Mouse (Mus musculus) erythroid progenitor cell, adult 5-6 weeks (primary cell): ENCODE data around the gene 4930562C15Rik. TPM values are rescaled to one million over a fixed set of nuclear protein-coding genes. Genes with fewer than 3 reads are reported as not detected.

Experiments used
- ATAC-seq: replicated peaks from 2 replicates; pipeline ENCODE4 v1.8.0; 2016; ENCODE audit warnings: moderate number of reproducible peaks, mild to moderate bottlenecking, moderate TSS enrichment, inconsistent platforms; ENCODE audit not compliant: poor library complexity, low FRiP score, severe bottlenecking
- total RNA-seq, 2 experiments: library from RNA; stranded (forward) in 1 of 2; stranded (reverse) in 1 of 2; fragments of 150-400 nt in 1 of 2; fragments of 186-747, 209-891 nt in 1 of 2; gene quantifications; 2 replicates each; pipeline versions ENCODE4 v1.2.3 to v1.2.4; 2015 to 2017; ENCODE audit warnings: low replicate concordance in 2 of 2

4930562C15Rik gene
- total RNA-seq, 2 experiments from 2014 or later = not detected

GRCm38 (mm10) chr16:4855046-4855650 lies 19.9 kb downstream of the 4930562C15Rik start:
- no peak for ATAC-seq

- ATAC-seq = no peak
Measured at GRCm38 (mm10) chr16:4861392-4861791, 26.2 kb downstream of the 4930562C15Rik start.

DNA sequence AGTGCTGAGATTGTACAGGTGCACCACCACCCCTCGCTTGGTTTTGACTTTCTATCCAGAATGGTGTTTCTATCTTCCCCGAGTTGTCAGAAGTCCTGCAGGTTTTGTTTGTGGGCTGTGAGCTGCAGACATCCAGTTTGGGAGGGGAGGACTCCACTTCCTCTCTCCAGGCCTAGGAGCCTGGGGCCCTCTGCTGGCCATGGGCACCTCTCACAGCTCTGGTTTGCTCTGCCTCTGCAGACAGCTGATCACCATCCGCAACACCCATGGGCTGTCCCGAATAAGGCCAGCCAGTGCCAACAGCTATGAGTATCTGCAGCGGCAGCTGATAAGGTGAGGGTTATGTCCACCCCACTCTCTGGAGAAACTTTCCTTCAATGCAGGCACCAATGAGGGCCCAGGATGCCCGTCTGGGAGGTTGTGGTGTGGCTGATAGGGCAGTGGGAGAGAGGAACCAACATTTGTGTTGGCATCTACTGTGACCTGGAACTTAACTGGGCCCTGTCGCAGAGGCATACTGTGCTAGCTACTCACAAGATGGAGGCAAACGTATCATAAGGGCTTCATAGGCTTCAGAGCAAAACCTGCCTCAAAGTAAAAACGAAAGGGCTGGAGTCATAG lies 27.8 kb downstream of the 4930562C15Rik start:
- ATAC-seq = peak; percentile 63

GRCm38 (mm10) chr16:4863742-4864141 lies 28.5 kb downstream of the 4930562C15Rik start:
- no peak for ATAC-seq

- no peak for ATAC-seq
Measured at GRCm38 (mm10) chr16:4866101-4866695, 31.0 kb downstream of the 4930562C15Rik start.

DNA sequence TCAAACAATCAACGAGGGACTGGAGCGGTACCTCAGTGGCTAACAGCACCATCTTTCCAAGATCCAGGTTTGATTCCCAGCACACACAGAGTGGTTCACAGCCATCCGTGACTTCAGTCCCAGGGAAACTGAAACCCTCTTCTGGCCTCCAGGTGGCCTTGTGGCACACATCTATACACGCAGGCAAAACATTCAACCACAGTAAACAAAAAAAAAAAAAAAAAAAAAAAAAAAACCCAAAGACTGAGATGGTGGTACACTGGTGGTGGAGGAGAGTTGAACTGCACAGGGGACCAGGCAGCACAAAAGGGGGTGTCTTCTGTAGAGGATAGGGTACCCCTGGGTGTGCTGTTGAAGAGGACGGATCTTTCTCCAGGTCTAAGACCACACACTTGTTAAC lies 35.3 kb downstream of the 4930562C15Rik start:
- no peak for ATAC-seq

- no peak for ATAC-seq
Measured at GRCm38 (mm10) chr16:4871926-4872325, 36.7 kb downstream of the 4930562C15Rik start.

- no peak for ATAC-seq
Measured at GRCm38 (mm10) chr16:4875198-4876032, 40.2 kb downstream of the 4930562C15Rik start.

- ATAC-seq = no peak
Measured at GRCm38 (mm10) chr16:4876033-4876680, 40.9 kb downstream of the 4930562C15Rik start.

GRCm38 (mm10) chr16:4877195-4877594 lies 42.0 kb downstream of the 4930562C15Rik start:
- ATAC-seq = no peak

DNA sequence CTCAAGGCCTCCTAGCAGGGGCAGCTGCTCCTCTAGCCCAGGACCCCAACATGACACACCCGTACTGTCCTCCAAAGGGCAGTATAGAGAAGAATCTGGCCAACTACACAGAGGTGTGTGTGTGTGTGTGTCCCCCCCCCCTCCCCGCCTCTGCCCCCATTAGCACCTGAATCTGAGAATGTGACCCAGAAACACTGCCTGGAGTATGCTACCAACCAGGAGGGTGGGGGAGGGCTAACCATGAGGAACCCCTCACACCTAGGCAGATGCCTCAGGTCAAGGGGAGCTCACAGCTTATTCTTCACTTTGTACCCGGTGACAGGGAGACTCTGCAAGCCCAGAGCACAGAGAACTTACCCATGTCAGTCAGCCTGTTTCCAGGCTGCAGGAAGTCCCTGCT lies 42.5 kb downstream of the 4930562C15Rik start:
- ATAC-seq = no peak

- ATAC-seq = no peak
Measured at GRCm38 (mm10) chr16:4878192-4878885, 43.1 kb downstream of the 4930562C15Rik start.

DNA sequence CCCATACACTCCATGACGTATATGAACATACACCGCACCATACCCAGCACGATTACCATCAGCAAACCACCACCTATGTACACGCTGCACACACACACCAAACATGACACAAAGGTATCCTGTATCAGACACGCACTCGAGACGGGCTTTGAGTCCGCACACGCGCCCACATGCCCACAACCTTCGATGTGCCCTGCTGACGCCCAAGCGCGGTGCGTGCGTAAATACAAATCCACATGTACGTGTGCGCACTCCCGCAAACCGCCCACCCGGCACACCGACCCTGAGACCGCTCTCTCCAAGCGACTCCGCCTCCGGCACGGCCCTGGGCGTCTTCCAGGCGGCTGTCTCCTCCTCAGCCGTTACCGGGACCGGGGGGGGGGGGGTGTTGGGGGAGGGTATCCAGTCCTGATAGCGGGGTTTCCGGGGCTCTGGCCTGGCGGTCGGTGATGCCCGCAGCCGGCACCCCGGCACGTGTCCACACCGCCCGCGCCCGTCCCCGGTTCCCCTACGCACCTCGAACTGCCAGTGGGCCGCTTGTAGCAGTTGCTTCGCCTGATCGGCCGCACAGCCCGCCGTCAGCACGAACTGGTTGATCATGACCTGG lies 44.0 kb downstream of the 4930562C15Rik start:
- ATAC-seq = peak; percentile 23; the same call in 1 of the 2 replicates

DNA sequence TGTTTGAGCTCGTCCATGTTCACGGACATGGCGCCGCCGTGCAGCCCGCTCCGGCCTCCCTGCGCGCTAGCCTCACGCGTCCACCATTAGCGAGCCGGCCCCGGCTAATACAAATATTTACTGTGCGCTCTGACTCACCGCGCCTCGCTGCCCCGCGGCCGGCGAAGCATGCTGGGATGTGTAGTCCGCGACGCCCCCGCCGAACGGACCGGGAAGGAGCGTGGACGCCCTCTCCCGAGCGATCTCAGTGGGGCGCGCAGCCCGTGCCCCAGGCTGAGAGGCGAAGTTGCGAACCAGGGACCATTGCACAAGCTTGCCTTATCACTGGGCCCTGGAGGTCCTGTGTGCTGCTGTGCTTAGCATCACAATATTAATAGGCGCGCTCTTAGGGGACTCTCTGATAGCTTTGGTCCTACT lies 44.5 kb downstream of the 4930562C15Rik start:
- ATAC-seq = peak; percentile 70

- peak; percentile 82 for ATAC-seq
Measured at GRCm38 (mm10) chr16:4880136-4880825, 45.1 kb downstream of the 4930562C15Rik start, which contains the start of gene Ubald1. TSS of gene Ubald1 (minus strand) at chr16:4880315.

DNA sequence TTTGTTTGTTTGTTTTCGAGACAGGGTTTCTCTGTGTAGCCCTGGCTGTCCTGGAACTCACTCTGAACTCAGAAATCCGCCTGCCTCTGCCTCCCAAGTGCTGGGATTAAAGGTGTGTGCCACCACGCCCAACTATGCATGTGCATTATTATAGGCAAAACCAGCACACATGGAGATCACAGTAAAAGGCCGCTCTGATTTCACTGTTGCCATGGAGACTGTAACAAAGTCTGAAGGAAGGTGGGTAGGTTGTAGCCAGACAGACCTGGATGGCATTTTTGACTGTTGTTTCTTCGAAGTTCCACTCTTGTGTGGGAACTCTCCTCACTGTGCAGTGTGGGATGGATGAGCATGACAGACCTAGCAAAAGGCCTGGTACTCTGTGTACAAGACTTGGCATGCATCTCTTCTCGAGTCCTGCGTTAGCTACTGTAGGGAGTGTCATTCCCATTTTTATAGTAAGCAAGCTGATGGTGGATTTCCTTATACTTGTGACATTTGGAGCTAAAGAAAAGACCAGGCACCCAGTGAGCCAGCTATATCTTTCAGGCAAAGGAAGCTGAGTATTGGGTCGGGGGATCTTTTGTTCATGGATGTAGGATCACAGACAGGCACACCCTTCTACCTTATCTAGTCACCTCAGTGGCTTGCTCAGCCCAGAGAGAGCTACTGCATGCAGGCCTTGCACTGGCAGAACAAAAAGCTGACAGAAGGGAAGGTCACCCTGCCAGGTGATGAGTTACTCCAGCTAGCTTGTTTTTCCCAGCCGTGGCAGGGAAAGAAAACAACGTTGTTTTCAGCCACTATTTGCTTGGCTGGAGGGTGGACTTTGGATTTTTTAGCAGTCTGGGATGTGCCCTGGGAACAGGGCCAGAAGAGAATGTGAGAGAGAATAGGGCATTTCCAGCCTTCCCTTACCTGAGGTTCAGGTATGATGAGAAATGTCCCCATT lies 46.5 kb downstream of the 4930562C15Rik start:
- ATAC-seq = no peak

DNA sequence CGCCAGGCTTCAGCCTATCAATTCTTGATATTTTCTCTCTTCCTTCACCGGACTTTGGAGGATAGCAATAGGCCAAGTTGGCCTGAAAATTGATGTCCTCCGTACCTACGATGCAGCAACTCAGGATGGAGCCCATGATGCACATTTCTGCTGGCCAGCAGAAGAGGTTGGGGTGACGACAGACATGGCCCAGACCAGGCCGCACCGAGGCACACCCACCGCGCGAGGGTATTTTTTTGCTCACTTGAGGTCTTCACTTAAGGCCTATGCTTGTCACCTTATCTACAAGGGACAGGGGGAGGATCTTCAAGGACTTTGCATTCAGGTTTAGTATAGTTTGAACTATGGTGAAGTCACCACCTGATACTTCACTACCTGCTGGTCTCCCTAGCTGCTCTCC lies 49.7 kb downstream of the 4930562C15Rik start:
- no peak for ATAC-seq
